Mouse (Mus musculus) layer of hippocampus, adult 2 months (tissue): ENCODE results near the gene Hhat. TPM values are rescaled to one million over a fixed set of nuclear protein-coding genes. Genes with fewer than 3 reads are reported as not detected.

Experiments used
- DNase-seq, 2 experiments: peaks; one replicate each; pipeline ENCODE4 v3.0.0; 2022; ENCODE audit warnings: low spot score in 2 of 2
- H3K27ac ChIP-seq: fragments of 200-600 bp; 2 replicates; pipeline ENCODE4 v1.8.1; 2022
- H3K4me3 ChIP-seq: fragments of 200-600 bp; 2 replicates; pipeline ENCODE4 v1.8.1; 2022; ENCODE audit warnings: mild to moderate bottlenecking
- CTCF ChIP-seq: fragments of 200-600 bp; conservative IDR thresholded peaks from 2 replicates; pipeline ENCODE4 v1.8.1; 2022; ENCODE audit warnings: antibody characterized with exemption, mild to moderate bottlenecking, moderate library complexity
- total RNA-seq, 2 experiments: library from RNA; stranded (reverse); gene quantifications; 2 replicates each; pipeline ENCODE4 v1.2.3; 2021

Hhat gene
- total RNA-seq, 2 experiments from 2014 or later = 1.6 TPM

- Histone ChIP-seq H3K4me3 (no peak overlapping the region), H3K27ac (no peak overlapping the region)
- no peak for TF ChIP-seq CTCF
- no peak for DNase-seq
These were observed 238.0 kb downstream of the Hhat start for GRCm38 (mm10) chr1:192533016-192533415.

- DNase-seq = no peak
- Histone ChIP-seq H3K27ac (no peak overlapping the region), H3K4me3 (no peak overlapping the region)
- TF ChIP-seq CTCF = no peak
These were observed 238.8 kb downstream of the Hhat start for GRCm38 (mm10) chr1:192532212-192532611.

GRCm38 (mm10) chr1:192531490-192532146, 239.4 kb downstream of the Hhat start:
- no peak overlapping the region for H3K27ac ChIP-seq
- no peak overlapping the region for H3K4me3 ChIP-seq
- DNase-seq = no peak
- TF ChIP-seq CTCF = no peak

GRCm38 (mm10) chr1:192525711-192526350, 245.2 kb downstream of the Hhat start:
- TF ChIP-seq CTCF = peak; percentile 59
- Histone ChIP-seq H3K4me3 (no peak overlapping the region), H3K27ac (no peak overlapping the region)
- peak; percentile 8 to 14 for DNase-seq

- no peak for DNase-seq
- no peak overlapping the region for H3K4me3 ChIP-seq
- H3K27ac ChIP-seq = no peak overlapping the region
- TF ChIP-seq CTCF = no peak
These were observed 248.4 kb downstream of the Hhat start for GRCm38 (mm10) chr1:192522376-192523178.

- no peak for TF ChIP-seq CTCF
- no peak for DNase-seq
These were observed 250.1 kb downstream of the Hhat start for GRCm38 (mm10) chr1:192520836-192521435.

GRCm38 (mm10) chr1:192519713-192520112, 251.3 kb downstream of the Hhat start:
- H3K27ac ChIP-seq = no peak overlapping the region
- no peak overlapping the region for H3K4me3 ChIP-seq
- TF ChIP-seq CTCF = no peak
- no peak for DNase-seq

More at GRCm38 (mm10) chr1:192520836-192521435, 250.1 kb downstream of the Hhat start:
- Histone ChIP-seq H3K27ac (no peak overlapping the region), H3K4me3 (no peak overlapping the region)

GRCm38 (mm10) chr1:192515373-192515772, 255.7 kb downstream of the Hhat start:
- no peak for DNase-seq
- no peak for TF ChIP-seq CTCF
- no peak overlapping the region for H3K4me3 ChIP-seq
- H3K27ac ChIP-seq = no peak overlapping the region

GRCm38 (mm10) chr1:192512821-192513220, 258.2 kb downstream of the Hhat start:
- no peak for DNase-seq
- H3K27ac ChIP-seq = no peak overlapping the region
- no peak for TF ChIP-seq CTCF

GRCm38 (mm10) chr1:192503651-192504050, 267.4 kb downstream of the Hhat start:
- DNase-seq = no peak
- H3K27ac ChIP-seq = no peak overlapping the region
- no peak overlapping the region for H3K4me3 ChIP-seq
- TF ChIP-seq CTCF = no peak

More at GRCm38 (mm10) chr1:192512821-192513220, 258.2 kb downstream of the Hhat start:
- no peak overlapping the region for H3K4me3 ChIP-seq

GRCm38 (mm10) chr1:192502835-192503234, 268.2 kb downstream of the Hhat start:
- Histone ChIP-seq H3K4me3 (no peak overlapping the region), H3K27ac (no peak overlapping the region)
- DNase-seq = no peak
- TF ChIP-seq CTCF = no peak

- Histone ChIP-seq H3K4me3 (no peak overlapping the region), H3K27ac (peak overlapping the region; percentile 14; the same call in 1 of the 2 replicates)
- DNase-seq = no peak
- TF ChIP-seq CTCF = no peak
These were observed 269.0 kb downstream of the Hhat start for GRCm38 (mm10) chr1:192502016-192502415.

GRCm38 (mm10) chr1:192497505-192497904, 273.5 kb downstream of the Hhat start:
- Histone ChIP-seq H3K4me3 (no peak overlapping the region), H3K27ac (no peak overlapping the region)
- no peak for DNase-seq
- TF ChIP-seq CTCF = no peak
